Mouse (Mus musculus) ES-Bruce4 (cell line): Measurements from ENCODE around the gene Etaa1.

ENCODE experiments used
- CTCF ChIP-seq: IDR thresholded peaks from one replicate; pipeline ENCODE4 v1.8.1; 2011; ENCODE audit warnings: low read depth, low read length
- POLR2A ChIP-seq: IDR thresholded peaks from one replicate; pipeline ENCODE4 v1.8.1; 2011; ENCODE audit warnings: low read length; ENCODE audit not compliant: insufficient read depth

- no peak for TF ChIP-seq POLR2A
- no peak for TF ChIP-seq CTCF
Measured at GRCm38 (mm10) chr11:17975581-17975980, 21.9 kb upstream of the Etaa1 start.
